Mouse (Mus musculus): ENCODE results near the gene Fbxw11.
A peak's percentile ranks its signal among the peaks of the same experiment; 100 is the strongest.
"Not testable (repeated sequence)": the region's sequence is repeated elsewhere in the genome, so short reads cannot be mapped to it uniquely, and the experiment has no call there.

Fbxw11 gene

GRCm38 (mm10) chr11:32666983-32667382 lies 24.5 kb downstream of the Fbxw11 start:
- DNase-seq (ENCODE audit: extremely low read depth, insufficient read length, low spot score): no peak

GRCm38 (mm10) chr11:32671480-32671879 lies 29.0 kb downstream of the Fbxw11 start:
- DNase-seq (ENCODE audit: extremely low read depth, insufficient read length, low spot score): no peak

- no peak for DNase-seq (ENCODE audit: extremely low read depth, insufficient read length, low spot score)
Observed at GRCm38 (mm10) chr11:32676777-32677176, 34.3 kb downstream of the Fbxw11 start.

GRCm38 (mm10) chr11:32677811-32678210 lies 35.3 kb downstream of the Fbxw11 start:
- DNase-seq (ENCODE audit: extremely low read depth, insufficient read length, low spot score): no peak

GRCm38 (mm10) chr11:32679091-32679490 lies 36.6 kb downstream of the Fbxw11 start:
- DNase-seq (ENCODE audit: extremely low read depth, insufficient read length, low spot score): not testable (repeated sequence)

GRCm38 (mm10) chr11:32680014-32680413 lies 37.5 kb downstream of the Fbxw11 start:
- DNase-seq (ENCODE audit: extremely low read depth, insufficient read length, low spot score): no peak

- DNase-seq (ENCODE audit: extremely low read depth, insufficient read length, low spot score): no peak
Observed at GRCm38 (mm10) chr11:32681192-32681795, 38.8 kb downstream of the Fbxw11 start.

- DNase-seq (ENCODE audit: extremely low read depth, insufficient read length, low spot score): no peak
Observed at GRCm38 (mm10) chr11:32682335-32683102, 40.0 kb downstream of the Fbxw11 start.

GRCm38 (mm10) chr11:32684690-32685254 lies 42.2 kb downstream of the Fbxw11 start:
- no peak for DNase-seq (ENCODE audit: extremely low read depth, insufficient read length, low spot score)

GRCm38 (mm10) chr11:32688245-32688855 lies 45.8 kb downstream of the Fbxw11 start:
- DNase-seq (ENCODE audit: extremely low read depth, insufficient read length, low spot score): no peak

- DNase-seq (ENCODE audit: extremely low read depth, insufficient read length, low spot score): no peak
Observed at GRCm38 (mm10) chr11:32689510-32689909, 47.0 kb downstream of the Fbxw11 start.

- no peak for DNase-seq (ENCODE audit: extremely low read depth, insufficient read length, low spot score)
Observed at GRCm38 (mm10) chr11:32692834-32693233, 50.3 kb downstream of the Fbxw11 start.

- peak; percentile 50 for DNase-seq (ENCODE audit: extremely low read depth, insufficient read length, low spot score)
Observed at GRCm38 (mm10) chr11:32693431-32694141, 51.1 kb downstream of the Fbxw11 start.

GRCm38 (mm10) chr11:32694322-32695003 lies 51.9 kb downstream of the Fbxw11 start:
- not testable (repeated sequence) for DNase-seq (ENCODE audit: extremely low read depth, insufficient read length, low spot score)

GRCm38 (mm10) chr11:32696446-32697090 lies 54.0 kb downstream of the Fbxw11 start:
- DNase-seq (ENCODE audit: extremely low read depth, insufficient read length, low spot score): no peak

GRCm38 (mm10) chr11:32697695-32698094 lies 55.2 kb downstream of the Fbxw11 start:
- DNase-seq (ENCODE audit: extremely low read depth, insufficient read length, low spot score): no peak

GRCm38 (mm10) chr11:32699913-32700493 lies 57.5 kb downstream of the Fbxw11 start:
- no peak for DNase-seq (ENCODE audit: extremely low read depth, insufficient read length, low spot score)

GRCm38 (mm10) chr11:32701566-32701965 lies 59.0 kb downstream of the Fbxw11 start:
- no peak for DNase-seq (ENCODE audit: extremely low read depth, insufficient read length, low spot score)

GRCm38 (mm10) chr11:32704241-32704890 lies 61.8 kb downstream of the Fbxw11 start:
- no peak for DNase-seq (ENCODE audit: extremely low read depth, insufficient read length, low spot score)

Measured in 3134 (cell line).